Mouse (Mus musculus) limb, embryonic 15.5 days (tissue): ENCODE measurements around the gene Nat8f6. TPM values are rescaled to one million over a fixed set of nuclear protein-coding genes. Genes with fewer than 3 reads are reported as not detected.
"Not testable (repeated sequence)": the region's sequence is repeated elsewhere in the genome, so short reads cannot be mapped to it uniquely, and the experiment has no call there.

Source experiments
- ATAC-seq: fragments of 200-750 bp; cut with Nextera tagmentation; 2 replicates; pipeline ENCODE4 v1.8.0; 2017; ENCODE audit warnings: low read depth, moderate TSS enrichment; ENCODE audit not compliant: insufficient number of reproducible peaks, low FRiP score, low TSS enrichment
- H3K27ac ChIP-seq: fragments of 300-500 bp; sonication (generic); 2 replicates; pipeline ENCODE4 v1.5.1; 2015; ENCODE audit warnings: moderate library complexity, mild to moderate bottlenecking, inconsistent platforms
- H3K27me3 ChIP-seq: fragments of 300-500 bp; sonication (generic); 2 replicates; pipeline ENCODE4 v1.6.1; 2015; ENCODE audit warnings: inconsistent platforms
- H3K36me3 ChIP-seq: fragments of 300-500 bp; sonication (generic); 2 replicates; pipeline ENCODE4 v1.6.1; 2015; ENCODE audit warnings: inconsistent platforms
- H3K4me1 ChIP-seq: fragments of 300-500 bp; sonication (generic); 2 replicates; pipeline ENCODE4 v1.6.1; 2015; ENCODE audit warnings: inconsistent platforms
- H3K4me2 ChIP-seq: fragments of 300-500 bp; sonication (generic); 2 replicates; pipeline ENCODE4 v1.6.1; 2015; ENCODE audit warnings: mild to moderate bottlenecking, inconsistent platforms
- H3K4me3 ChIP-seq: fragments of 300-500 bp; sonication (generic); 2 replicates; pipeline ENCODE4 v1.5.1; 2015; ENCODE audit warnings: mild to moderate bottlenecking, inconsistent platforms
- H3K9ac ChIP-seq: fragments of 300-500 bp; sonication (generic); 2 replicates; pipeline ENCODE4 v1.6.1; 2015; ENCODE audit warnings: inconsistent platforms
- H3K9me3 ChIP-seq: fragments of 300-500 bp; sonication (generic); 2 replicates; pipeline ENCODE4 v1.6.1; 2016; ENCODE audit warnings: inconsistent platforms
- WGBS: fragments of 180-500 bp; shearing (Covaris S2); methylation state at CpG from one replicate; pipeline ENCODE4 v1.1.7; 2015; 5-methylcytosine and 5-hydroxymethylcytosine counted together
- polyA plus RNA-seq: library from polyadenylated mRNA; unstranded; fragments of >200 nt; fragmentation: Nextera tagmentation; extraction: Ambion mirVana; gene quantifications from 2 replicates; pipeline ENCODE4 v1.2.1, GENCODE M21; 2015

Nat8f6 gene
- polyA plus RNA-seq, 1 experiment from 2014 or later, result not detected

DNA sequence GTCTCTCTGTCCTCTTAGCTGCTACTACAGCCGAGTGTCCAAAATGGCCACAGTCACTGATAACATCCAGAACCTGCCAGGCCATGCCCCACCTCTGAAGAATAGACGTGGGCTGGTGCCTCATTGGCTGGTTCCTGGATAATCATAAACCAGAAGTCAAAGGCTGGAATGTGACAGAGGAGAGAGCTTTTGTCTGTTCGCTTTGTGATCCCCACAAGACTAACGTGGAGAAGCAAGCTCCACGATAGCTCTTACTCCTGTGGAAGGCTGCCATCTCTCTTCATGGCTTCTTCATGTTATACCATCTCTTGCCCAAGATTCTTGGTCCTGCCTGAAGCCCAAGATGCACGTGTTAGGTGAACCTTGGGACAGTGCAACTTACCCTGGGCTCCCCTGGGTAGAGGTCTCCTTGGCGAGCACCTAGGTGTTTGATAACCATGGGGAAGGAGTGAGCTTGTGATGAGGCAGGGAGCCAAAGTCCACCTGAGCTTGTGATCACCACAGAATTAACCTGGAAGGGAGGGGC is 11.1 kb upstream of the Nat8f6 start, which contains the start of gene Nat8:
TSS of gene Nat8 (minus strand) at position 287 of the 526 bp plus-strand sequence.
- no peaks in the 10 kb centered on the region for H3K4me1 ChIP-seq
- no peak for ATAC-seq

DNA sequence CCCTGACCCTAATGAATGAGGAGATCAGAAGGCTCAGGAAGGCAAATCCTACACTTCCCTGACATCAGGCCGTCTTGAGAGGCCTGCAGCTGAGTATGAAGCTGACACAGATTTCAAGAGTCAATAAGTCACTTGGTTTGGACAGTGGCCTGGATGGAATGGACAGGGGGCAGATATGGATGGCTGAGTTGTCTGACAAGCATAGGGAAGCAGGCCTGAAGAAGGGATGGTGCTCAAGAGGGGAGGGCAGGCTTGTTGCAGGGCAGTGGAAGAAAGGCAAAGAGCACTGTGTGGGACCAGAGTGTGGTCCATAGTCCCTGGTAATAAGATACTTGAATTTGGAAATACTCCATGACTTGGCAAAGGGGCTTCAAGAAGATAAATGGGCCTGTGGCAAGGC is 8.7 kb upstream of the Nat8f6 start:
- no peak overlapping the region for H3K9ac ChIP-seq
- ATAC-seq, result no peak
- no peak overlapping the region for H3K4me2 ChIP-seq
- H3K36me3 ChIP-seq, result no peaks in the 10 kb centered on the region
- no peaks in the 10 kb centered on the region for H3K4me1 ChIP-seq
- no peaks in the 10 kb centered on the region for H3K9me3 ChIP-seq
- WGBS, result 32% methylated on average over 1 of the region's 1 CpGs
- H3K4me3 ChIP-seq, result no peak overlapping the region
- H3K27ac ChIP-seq, result no peak overlapping the region
- no peaks in the 10 kb centered on the region for H3K27me3 ChIP-seq

More for the DNA sequence above, 11.1 kb upstream of the Nat8f6 start, which contains the start of gene Nat8:
- Histone ChIP-seq H3K9ac (no peak within 1 kb of the TSS), H3K27ac (no peak within 1 kb of the TSS), H3K4me2 (no peak within 1 kb of the TSS), H3K4me3 (no peak within 1 kb of the TSS), H3K36me3 (no peaks in the 10 kb centered on the region), H3K27me3 (no peaks in the 10 kb centered on the region), H3K9me3 (no peaks in the 10 kb centered on the region)
- WGBS, result 79% methylated on average over 7 of the region's 7 CpGs

DNA sequence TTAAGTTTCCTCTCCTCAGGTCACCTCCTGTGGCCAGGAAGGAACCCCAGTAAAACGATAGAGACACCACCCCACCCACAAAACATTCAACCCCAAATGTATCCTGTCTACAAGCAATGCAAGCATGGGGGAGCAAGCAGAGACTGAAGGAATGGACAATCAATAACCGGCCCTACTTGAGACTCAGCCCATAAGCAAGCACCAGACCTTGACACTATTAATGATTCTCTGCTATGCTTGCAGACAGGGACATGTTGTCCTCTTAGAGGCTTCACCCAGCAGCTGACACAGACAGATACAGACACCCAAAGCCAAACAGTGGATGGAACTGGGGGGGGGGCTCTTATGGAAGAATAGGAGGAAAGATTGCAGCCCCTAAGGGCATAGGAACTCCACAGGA is 5.1 kb upstream of the Nat8f6 start:
- no peak overlapping the region for H3K27ac ChIP-seq
- no peaks in the 10 kb centered on the region for H3K4me1 ChIP-seq
- H3K9ac ChIP-seq, result no peak overlapping the region
- 93% methylated on average over 2 of the region's 2 CpGs for WGBS
- H3K4me3 ChIP-seq, result no peak overlapping the region
- no peak overlapping the region for H3K4me2 ChIP-seq
- H3K36me3 ChIP-seq, result no peaks in the 10 kb centered on the region
- H3K27me3 ChIP-seq, result no peaks in the 10 kb centered on the region
- H3K9me3 ChIP-seq, result no peaks in the 10 kb centered on the region
- no peak for ATAC-seq

DNA sequence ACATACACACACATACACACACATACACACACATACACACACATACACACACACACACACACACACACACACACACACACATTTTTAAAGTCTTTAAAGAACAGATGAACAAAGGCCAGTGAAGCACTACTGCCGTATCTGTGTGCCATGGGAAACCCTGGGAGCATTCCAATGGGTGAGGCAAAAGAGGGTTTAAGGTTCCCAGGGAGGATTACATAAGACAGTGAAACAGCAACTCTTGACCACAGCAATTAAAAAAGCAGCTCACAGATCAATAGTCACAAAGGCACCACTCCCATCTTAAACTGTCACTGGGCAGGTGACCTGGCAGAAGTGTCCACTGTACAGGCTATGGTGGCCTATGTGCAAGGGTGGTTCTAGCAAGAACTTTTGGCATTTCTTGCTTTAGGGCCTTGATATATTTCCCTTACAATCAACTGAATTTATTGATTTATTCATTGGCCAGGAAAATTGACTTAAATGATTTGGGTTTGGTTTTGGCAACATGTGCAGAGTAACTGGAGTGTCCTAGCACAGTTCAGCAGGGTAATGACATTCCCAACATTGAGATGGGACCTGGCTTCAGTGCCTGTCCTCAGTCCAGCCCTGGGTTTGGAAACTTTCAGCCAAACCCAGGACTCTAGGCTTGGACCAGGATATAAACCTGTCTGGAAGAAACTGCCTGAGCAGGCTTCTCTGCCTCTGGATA is 2.8 kb upstream of the Nat8f6 start:
- Histone ChIP-seq H3K4me2 (no peak overlapping the region), H3K4me1 (no peaks in the 10 kb centered on the region), H3K9me3 (no peaks in the 10 kb centered on the region), H3K9ac (no peak overlapping the region), H3K27ac (no peak overlapping the region), H3K4me3 (no peak overlapping the region), H3K36me3 (no peaks in the 10 kb centered on the region), H3K27me3 (no peaks in the 10 kb centered on the region)
- 100% methylated on average over 1 of the region's 1 CpGs for WGBS
- no peak for ATAC-seq

DNA sequence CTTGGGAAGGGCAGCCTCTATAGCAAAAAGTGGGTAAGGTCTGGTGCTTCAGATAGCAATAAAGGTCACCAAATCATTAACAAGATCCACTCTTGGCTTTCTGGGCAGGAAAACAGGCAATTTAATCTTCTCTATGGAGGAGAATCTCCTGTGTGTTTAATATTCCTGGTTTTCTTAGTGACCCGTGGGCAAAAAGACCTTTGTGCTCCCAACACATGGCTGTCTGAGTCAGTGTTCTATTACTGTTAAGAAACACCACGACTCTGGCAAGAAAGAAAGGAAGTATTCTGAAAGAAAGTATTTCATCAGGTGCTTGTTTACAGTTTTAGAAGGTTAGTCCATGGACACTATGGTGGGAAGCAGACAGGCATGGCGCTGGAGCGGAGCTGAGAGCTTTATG is 1.5 kb upstream of the Nat8f6 start:
- 86% methylated on average over 4 of the region's 4 CpGs for WGBS
- H3K27me3 ChIP-seq, result no peaks in the 10 kb centered on the region
- H3K9ac ChIP-seq, result no peak overlapping the region
- no peaks in the 10 kb centered on the region for H3K4me1 ChIP-seq
- no peaks in the 10 kb centered on the region for H3K36me3 ChIP-seq
- H3K27ac ChIP-seq, result no peak overlapping the region
- no peak for ATAC-seq
- no peak overlapping the region for H3K4me3 ChIP-seq
- H3K9me3 ChIP-seq, result no peaks in the 10 kb centered on the region
- H3K4me2 ChIP-seq, result no peak overlapping the region

DNA sequence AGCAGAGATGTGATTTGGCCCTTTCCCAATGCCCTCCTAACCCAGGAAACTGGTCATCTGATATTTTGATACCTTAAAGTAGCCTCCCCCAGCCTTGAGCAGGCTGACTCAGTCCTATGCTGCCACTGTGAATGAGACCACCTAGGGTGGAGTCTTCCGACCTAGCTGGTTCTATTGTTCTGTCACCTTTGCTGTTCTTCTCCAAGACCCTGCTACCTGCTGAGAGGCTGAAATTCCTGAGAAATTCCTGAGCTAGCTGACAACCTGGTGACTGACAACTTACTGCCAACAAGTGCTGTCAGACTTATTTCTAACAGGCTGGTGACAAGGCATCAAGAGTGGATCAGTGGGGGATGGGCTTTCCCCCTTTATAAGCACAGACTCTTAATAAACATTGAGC is 2.4 kb downstream of the Nat8f6 start:
- Histone ChIP-seq H3K27me3 (no peaks in the 10 kb centered on the region), H3K4me3 (no peak overlapping the region), H3K4me1 (no peaks in the 10 kb centered on the region), H3K36me3 (no peaks in the 10 kb centered on the region), H3K9me3 (no peaks in the 10 kb centered on the region), H3K9ac (no peak overlapping the region), H3K27ac (no peak overlapping the region), H3K4me2 (no peak overlapping the region)
- WGBS, result 39% methylated on average over 1 of the region's 1 CpGs
- no peak for ATAC-seq

DNA sequence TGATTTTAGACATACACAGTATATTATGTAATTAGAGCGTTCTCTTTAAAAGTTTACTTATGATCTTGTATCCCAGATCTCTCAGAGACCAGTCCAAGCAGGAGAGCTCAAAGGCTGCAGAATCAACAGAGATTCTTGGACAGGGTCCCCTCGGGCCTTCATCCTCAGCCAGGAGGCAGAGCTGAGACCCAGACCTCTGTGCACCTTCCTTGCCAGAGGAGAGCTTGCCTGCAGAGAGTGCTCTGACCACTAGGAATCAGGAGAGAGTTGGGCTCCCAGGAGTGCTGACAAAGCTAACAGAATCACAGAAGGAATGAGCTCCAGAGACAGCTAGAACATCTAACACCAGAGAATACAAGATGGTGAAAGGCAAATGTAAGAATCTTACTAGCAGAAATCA is 7.4 kb downstream of the Nat8f6 start:
- Histone ChIP-seq H3K4me3 (no peak overlapping the region), H3K9me3 (no peaks in the 10 kb centered on the region), H3K27ac (no peak overlapping the region), H3K9ac (no peak overlapping the region), H3K4me2 (no peak overlapping the region), H3K36me3 (no peaks in the 10 kb centered on the region), H3K4me1 (no peaks in the 10 kb centered on the region), H3K27me3 (no peaks in the 10 kb centered on the region)
- no peak for ATAC-seq
- WGBS, result 84% methylated on average over 2 of the region's 2 CpGs

DNA sequence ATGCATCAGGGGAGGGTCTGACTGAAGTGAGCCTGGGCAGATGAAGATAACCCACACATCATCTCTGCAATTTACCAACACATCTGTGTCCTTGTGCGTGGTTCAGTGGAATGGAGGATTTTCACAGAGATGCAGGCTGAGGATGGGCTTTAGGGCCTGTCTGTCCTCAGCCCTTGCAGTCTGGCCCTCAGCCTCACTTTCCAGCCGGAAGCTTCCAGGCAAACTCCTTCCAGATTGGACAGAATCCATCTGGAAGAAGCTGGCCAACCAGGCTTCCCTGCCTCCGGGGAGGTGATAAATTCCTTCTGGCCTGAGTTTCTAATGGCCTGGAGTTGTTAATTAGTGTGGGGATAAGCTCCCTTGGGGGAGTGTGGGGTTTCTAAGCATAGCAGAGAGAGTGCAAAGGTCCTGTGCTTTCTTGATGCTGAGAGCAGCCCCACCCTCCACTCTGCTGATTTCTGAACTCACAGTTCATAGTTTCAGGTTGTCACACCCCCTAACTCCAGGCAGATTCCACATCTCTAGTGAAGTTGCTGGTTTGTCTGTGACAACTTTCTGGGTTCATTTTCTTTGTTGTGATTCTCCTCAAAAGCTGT is 9.7 kb downstream of the Nat8f6 start:
- not testable (repeated sequence) for H3K9me3 ChIP-seq, H3K27me3 ChIP-seq, H3K4me1 ChIP-seq, H3K4me2 ChIP-seq, H3K9ac ChIP-seq, H3K27ac ChIP-seq, H3K4me3 ChIP-seq, ATAC-seq, H3K36me3 ChIP-seq
- WGBS, result 45% methylated on average over 3 of the region's 3 CpGs

DNA sequence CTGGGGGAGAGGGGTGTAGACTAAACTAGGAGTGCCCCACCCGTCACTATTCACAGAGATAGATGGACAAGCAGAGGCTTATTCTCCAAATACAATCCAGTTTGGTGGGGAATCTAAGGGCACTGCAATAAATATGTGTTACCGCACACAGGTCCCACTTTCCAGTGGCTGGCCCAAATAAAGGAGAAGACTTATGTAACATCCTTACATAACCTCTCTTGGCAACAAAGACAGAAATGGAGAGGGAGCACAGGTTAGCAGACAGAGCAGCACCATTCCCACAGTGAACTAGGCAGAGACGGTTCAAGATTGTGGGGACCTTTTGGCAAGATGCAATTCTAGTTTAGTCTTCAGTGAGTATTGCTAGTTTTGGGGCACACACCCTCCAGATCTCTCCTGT is 10.2 kb downstream of the Nat8f6 start:
- not testable (repeated sequence) for H3K27me3 ChIP-seq, H3K4me2 ChIP-seq, ATAC-seq, H3K9me3 ChIP-seq, H3K4me3 ChIP-seq, H3K36me3 ChIP-seq, H3K9ac ChIP-seq, H3K4me1 ChIP-seq, H3K27ac ChIP-seq
- WGBS, result 79% methylated on average over 3 of the region's 3 CpGs

DNA sequence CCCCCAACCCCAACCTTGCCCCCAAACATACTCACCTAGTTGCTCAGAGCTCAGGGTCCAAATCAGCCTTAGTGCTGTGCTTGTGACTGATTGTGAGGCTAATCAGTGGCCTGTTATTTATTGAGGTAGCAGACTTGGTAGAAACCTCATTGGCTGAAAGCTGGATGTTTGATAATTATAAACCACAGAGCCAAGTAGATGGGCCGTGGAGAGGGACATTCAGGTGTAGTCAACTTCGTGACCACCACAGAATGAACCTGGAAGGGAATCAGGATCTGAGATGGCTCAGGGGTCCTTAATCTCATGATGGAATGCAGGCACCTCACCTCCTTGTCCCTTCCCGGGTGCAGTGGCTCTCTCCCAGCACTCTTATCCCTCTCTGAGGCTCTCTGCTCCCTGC is 11.0 kb downstream of the Nat8f6 start:
- H3K4me1 ChIP-seq, H3K27me3 ChIP-seq, H3K36me3 ChIP-seq, H3K9me3 ChIP-seq, H3K27ac ChIP-seq, H3K9ac ChIP-seq, ATAC-seq, H3K4me2 ChIP-seq, H3K4me3 ChIP-seq: not testable (repeated sequence)
- WGBS, result 61% methylated on average over 3 of the region's 3 CpGs

DNA sequence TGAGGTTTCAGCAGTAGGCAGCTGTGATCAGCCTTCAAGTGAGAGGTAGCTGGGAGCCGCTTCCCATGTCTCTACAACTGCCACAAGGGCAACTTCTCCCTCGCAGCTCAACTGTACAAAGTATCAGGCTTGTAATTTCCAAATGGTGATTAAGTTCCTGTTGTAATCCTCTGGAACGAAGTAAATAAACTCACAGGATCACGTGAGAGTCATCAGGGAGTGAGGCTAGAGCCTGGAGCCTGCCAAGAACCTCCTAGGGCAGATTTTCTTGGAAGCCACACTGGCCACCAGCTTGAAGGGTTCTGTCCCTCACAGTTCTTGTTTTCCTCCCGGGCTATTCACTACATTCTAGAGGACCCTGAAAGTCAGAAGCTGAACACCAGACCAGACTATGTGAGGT is 17.6 kb downstream of the Nat8f6 start:
- not testable (repeated sequence) for H3K9ac ChIP-seq, H3K27me3 ChIP-seq, H3K27ac ChIP-seq, H3K9me3 ChIP-seq, H3K4me3 ChIP-seq, H3K36me3 ChIP-seq, H3K4me1 ChIP-seq, H3K4me2 ChIP-seq, ATAC-seq
- 59% methylated on average over 5 of the region's 5 CpGs for WGBS

DNA sequence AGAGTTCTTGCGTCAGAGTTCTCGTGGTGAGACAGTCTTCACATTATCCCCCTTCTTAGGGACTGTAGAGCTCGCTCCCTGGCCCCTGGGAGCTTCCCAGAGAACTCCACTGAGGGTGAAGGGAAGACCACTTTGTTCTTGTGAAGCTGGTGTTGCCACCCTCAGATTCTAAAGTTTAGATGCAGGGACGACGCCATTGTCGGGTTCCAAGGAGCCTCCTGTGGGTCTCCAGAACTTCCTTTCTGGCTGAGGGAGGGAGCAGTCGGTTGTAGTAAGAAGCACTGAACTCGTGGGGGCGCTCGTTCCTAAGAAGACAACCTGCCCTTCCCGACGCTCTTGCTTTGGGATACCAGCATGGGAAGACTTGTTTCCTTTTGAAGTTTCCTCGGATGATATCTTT is 55.2 kb downstream of the Nat8f6 start, which contains the start of gene Nat8f3:
TSS of gene Nat8f3 (minus strand) at position 223 of the 400 bp plus-strand sequence.
- H3K36me3 ChIP-seq, ATAC-seq, H3K27ac ChIP-seq, H3K27me3 ChIP-seq, H3K4me1 ChIP-seq, H3K9ac ChIP-seq, H3K4me3 ChIP-seq, H3K9me3 ChIP-seq, H3K4me2 ChIP-seq: not testable (repeated sequence)
- whole genome bisulfite sequencing, result 59% methylated on average over 13 of the region's 13 CpGs
